Mouse (Mus musculus) hindlimb bud, embryonic 11.5 days (tissue): ENCODE measurements around the gene Cdk17.

Experiments
- DNase-seq: peaks from one replicate; pipeline ENCODE4 v3.0.0-alpha.2; 2012; ENCODE audit warnings: low read depth, low spot score; ENCODE audit errors: extremely low spot score

Gene Cdk17

DNA sequence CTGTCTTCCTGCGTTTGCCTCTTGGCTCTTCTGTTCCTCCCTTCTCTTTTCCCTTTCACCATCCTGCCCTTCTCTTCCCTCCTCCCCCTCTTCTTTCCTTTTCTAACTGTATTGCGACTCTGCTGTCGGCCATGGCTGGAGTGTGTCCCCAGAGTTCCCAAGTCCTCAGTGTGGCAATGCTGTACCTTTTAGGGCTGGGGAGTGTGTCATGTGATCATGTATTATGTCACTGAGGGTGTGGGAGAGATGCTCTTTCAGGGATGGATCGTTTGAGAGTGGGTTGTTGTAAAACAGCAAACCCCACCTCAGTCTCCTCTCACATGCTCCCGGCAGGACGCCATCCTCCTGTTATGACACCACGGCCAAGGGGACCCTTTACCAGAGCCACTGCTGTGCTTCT lies 120.4 kb downstream of the Cdk17 start:
- no peak for DNase-seq

DNA sequence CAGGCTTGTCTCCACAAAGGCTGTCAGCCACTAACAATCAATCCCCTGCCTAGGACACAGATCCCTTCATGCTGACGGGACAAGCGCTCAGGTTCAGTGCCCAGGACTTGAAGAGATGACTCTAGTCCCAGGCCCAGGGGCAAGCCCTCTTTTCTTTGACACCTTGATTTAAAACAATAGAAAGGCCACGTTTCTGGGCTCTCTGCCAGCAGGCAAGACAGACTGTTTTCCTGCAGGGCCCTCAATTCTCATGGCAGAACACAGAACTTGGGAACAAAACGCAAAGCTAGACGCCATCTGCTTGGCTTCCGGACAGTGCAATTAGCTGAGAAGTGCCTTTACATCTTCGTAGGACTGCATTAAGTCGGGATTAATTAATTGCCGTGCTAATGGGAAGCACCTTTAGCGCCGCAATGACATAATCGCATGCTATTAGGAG lies 121.9 kb downstream of the Cdk17 start:
- DNase-seq = no peak

DNA sequence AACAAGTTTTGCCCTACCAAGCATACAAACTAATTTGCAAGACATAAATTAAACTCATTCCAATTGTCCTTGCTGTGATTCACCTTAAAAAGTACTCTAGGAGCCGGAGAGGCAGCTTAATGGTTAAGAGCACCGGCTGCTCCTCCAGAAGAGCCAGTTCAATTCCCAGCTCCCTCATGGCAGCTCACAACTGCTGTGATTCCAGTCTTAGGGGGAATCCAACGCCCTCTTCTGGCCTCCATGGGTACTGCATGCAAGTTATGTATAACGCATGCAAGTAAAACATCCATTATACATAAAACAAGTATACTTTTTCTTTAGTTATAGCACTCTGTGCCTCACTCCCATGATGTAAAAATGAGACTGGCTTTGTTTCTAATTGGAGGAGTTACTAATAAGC lies 122.6 kb downstream of the Cdk17 start:
- no peak for DNase-seq

DNA sequence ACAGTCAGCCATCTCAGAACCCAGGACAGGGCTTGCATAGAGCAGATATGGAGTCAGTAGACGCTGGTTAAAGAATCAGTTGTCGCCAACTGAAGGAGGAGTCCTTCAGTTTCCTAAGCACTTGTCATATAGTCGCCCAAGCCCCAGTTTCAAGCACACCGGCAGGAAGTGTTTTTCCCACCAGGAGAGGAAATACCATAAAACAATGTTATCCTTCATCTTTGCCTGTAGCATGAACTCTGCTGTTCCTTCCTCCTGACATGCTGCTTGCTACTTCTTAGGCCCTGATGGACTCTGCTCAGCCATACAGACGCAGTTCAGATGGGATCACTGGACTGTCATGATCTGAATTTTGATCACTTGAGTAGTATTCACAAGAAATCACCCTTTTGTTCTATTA lies 124.8 kb downstream of the Cdk17 start:
- DNase-seq = no peak

DNA sequence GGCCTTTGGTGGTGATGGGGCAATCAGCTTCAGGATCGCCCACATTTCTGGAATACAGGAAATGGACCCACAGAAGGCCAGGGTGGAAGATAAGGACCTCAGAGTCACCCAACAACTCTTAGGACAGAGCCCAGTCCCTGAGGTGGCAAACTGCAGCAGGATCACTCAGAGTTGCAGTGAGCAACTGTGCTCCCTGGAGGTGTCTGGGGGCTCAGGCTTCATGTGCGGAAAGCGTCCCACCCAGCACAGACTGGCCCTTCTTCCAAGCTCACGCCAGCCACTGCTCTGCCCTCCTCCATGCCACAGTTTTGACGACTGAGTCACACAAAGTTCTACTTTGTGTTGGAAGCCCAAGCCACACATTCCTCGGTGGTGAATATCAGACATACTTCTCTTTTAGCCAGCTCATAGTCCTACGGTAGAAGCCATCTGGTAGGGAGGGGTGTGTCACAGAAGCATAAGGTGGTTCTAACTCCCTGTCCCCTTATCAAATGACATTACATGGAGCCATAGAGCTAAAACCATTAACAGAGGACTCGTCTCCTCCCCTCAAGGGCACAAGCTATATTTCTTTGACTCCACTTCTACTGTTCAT lies 127.0 kb downstream of the Cdk17 start:
- DNase-seq = no peak

DNA sequence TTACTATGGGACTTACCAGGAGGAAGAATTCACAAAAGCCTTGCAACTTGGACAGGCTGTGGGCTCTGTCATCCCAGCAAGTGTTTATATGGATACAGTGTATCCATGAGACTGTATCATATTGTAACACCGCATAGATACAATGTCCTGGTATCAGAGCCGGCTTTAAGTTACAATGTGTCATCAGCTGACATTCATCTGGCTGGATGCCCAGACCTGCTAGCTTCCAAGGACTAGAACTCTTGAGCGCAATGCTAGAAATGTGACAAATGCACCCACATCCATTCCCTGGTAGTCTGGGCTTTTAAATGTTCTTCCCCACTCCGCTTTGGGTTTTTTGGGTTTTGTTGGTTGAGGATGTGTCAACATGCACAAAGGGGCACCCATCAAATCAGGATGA lies 127.7 kb downstream of the Cdk17 start:
- DNase-seq = no peak

DNA sequence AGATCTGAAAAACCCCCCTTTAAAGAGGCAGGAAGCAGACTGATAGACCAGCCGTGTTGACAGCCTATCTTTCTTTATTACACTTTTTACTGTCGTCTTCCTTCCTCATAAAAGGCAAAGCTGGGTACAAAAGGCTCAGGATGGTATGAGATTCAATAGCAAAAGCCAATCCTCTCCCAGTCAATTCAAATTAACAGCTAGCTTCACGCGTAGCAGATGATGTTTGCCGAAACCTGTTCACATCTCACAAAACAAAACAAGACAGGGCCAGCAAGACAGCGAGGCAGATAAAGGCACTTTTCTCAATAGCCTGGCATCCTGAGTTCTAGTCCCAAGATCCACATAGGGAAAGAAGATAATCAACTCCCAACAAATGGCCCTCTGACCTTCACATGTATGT lies 128.7 kb downstream of the Cdk17 start:
- DNase-seq = no peak

DNA sequence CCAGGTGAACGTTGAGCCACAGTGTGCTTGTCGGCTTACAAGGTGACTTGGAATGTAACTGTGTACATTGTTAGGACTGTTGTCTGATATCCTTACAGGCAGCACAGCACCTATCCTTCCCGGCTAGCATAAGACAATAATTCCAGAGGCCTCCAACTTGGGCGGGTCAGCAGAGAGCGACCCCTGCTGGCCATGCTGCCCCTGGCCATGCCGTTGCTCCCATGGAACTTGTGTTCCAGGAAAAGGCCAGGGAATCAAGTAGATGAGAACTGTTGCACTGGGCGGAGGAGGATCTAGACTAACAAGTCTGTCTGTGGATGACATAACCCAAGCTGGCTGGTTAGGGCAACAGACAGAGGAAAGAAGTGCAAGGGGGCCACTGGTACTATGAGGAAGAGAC lies 130.7 kb downstream of the Cdk17 start:
- DNase-seq = no peak

DNA sequence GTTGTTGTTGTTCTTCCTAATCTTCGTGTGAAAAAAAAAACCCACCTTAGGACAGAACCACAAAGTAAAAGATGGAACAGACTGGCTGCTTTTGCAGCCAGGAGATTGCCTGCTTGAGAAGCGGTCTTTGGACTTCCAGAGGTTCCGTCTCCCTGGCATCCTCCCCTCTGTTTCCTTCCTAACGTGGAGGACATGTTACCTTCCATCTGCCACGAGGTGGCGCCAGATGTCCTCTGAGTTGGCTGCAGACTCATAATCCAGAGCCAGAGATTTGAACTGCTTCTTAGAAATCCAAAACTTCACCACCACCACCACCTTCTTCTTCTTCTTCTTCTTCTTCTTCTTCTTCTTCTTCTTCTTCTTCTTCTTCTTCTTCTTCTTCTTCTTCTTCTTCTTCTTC lies 131.2 kb downstream of the Cdk17 start:
- peak; percentile 73 for DNase-seq

DNA sequence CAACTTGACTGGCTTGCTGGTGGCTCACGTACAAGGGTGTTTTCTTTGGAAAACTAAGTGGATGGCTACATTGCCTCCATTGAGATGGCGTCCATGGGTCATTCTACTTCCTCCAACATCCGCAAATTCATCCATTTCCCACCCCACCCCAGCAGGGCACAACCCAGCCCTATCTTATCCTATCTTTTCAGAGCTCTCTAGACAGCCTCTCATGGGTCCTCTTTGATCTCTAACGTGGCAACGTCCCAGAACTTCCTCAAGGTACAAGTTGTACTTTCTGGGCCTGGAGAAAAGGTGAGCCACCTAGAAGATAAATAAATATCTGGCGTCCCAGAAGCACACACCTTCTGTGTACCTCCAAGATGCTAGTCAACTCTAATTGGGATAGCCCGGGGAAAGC lies 132.9 kb downstream of the Cdk17 start:
- DNase-seq = no peak

DNA sequence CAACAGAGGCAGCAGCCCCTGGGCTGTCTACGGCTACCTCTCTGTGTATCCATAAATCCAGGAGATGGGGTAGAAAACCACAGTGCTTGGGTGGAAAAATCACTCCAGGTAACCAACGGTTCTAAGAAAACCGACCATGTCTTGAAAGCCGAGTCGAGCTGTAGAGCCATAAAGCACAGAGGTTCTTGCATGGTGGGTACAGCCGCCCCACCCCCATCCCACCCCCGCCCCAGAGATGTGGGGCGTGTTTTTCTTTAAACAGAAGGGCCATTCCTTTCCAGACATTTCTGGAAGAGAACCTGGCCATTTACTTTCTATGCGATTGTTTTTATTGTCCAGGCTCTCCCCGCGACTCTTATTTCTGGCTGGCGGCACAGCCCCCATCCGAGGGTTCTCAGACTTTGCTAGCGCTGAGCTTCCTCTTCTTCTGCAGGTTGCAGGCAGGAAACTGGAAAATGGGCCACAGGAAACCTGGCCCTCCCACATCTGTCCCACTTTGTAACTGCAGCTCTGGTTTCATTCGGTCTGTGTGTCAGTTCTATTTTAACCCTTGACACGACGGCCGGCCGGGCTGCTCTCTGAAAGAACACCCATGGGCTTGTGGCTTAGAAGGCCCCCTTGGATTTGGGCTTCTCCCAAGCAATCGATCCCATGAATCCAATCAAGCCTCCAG lies 134.0 kb downstream of the Cdk17 start:
- no peak for DNase-seq

DNA sequence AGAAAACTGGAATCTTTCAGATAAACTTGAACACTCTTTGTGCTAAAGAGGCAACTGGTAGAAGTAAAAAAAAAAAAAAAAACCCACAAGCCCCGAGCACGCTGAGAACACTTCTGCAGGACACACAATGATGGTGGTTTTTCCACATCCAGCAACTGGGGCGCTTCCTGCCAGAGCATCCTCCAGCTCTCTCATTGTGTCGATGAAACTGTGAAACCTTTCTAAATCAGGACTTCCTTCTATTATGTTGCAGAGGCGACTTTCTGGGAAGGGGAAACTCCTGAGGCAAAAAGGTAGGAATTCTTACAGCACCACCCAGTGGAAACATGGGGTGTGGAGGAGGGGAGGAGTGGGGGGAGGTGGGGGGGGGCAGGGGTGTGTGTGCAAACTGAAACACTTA lies 137.1 kb downstream of the Cdk17 start:
- no peak for DNase-seq

DNA sequence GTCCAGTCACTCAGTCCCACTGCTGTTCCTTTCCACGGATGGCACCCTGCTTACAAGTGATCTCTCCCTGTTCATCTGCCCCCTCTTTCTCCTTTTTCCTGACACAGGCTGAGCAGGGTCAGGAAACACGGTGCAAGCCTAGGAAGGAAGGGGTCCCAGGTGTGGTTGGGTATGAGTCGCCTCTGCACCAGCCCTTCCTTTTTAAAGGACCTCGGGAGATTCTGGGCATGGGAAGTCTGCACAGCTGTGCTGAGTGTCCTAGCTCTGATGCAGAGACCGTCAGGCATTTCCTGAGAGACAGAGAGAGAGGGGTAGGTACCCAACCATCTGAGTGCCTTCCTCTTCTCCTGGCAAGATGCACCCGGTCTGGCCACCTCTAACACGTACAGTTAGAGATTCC lies 137.5 kb downstream of the Cdk17 start:
- no peak for DNase-seq

DNA sequence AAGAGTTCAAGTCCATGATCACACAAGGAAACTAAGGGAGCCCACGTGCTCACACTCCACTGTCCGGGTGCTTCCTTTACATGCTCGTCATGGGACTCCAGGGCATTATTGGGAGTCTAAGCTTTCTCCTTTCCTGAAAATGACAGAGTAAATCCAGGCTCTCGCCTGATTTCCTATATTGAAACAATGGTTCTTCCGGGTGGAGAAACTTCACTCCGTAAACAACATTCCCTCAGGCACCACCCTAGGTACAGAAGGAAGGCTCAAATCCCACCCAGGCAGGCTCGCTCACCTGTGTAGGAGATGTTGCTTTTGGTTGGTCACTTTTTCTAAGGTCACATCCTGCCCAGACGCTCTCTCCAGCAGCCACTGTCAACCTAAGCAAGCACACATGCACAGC lies 141.2 kb downstream of the Cdk17 start:
- no peak for DNase-seq

DNA sequence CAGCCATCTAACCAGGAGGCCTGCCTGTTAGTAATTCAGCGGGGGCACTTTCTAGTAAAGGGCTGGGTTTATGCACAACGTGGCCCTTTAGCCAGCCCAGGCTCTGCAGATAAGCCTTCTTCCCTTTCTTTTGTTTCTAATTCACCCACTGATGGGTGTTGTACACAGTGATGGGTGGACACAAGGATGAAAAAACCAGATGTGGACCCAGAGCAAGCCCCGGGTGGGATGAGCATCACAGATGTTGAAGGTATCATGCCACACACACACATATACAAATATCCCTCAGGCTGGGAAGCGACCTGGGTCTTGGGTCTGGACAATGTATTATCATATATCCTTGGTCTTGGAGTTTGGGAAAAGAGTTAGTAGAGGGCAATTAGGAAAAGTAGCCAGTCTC lies 142.6 kb downstream of the Cdk17 start:
- DNase-seq = no peak

DNA sequence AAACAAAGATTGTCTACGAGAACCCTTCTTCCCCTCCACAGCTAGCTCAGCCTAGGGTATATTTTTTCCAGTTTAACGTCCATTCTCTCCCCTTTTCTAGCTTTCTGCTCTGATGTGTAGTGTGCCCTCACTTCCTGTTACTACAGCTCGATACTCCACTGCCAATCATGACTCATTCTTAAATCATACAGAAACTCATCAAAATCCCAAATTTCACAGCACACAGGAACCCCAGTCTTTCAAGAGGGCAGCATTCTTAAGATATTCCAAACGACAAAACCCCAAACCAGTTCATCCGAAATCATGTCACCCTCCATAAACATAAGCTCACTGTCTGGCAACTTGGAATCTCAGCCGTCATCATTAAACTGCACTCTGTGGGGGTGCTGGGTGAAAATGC lies 145.3 kb downstream of the Cdk17 start:
- DNase-seq = no peak

DNA sequence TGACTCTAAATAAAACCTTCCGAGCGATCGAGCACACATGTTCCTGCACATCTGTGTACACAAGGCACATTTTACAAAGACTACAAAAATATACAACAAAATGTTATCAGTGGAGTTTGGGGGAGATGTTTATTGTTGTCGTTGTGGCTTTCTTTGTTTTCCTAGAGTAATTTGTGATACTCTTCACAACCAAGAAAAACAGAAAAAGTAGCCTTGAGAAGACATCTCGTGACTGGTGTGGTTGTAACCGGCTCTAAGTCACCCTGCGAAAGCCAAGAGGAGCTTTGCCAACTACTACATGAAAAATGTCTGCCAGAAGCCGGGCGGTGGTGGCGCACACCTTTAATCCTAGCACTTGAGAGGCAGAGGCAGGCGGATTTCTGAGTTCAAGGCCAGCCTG lies 145.7 kb downstream of the Cdk17 start:
- DNase-seq = no peak

DNA sequence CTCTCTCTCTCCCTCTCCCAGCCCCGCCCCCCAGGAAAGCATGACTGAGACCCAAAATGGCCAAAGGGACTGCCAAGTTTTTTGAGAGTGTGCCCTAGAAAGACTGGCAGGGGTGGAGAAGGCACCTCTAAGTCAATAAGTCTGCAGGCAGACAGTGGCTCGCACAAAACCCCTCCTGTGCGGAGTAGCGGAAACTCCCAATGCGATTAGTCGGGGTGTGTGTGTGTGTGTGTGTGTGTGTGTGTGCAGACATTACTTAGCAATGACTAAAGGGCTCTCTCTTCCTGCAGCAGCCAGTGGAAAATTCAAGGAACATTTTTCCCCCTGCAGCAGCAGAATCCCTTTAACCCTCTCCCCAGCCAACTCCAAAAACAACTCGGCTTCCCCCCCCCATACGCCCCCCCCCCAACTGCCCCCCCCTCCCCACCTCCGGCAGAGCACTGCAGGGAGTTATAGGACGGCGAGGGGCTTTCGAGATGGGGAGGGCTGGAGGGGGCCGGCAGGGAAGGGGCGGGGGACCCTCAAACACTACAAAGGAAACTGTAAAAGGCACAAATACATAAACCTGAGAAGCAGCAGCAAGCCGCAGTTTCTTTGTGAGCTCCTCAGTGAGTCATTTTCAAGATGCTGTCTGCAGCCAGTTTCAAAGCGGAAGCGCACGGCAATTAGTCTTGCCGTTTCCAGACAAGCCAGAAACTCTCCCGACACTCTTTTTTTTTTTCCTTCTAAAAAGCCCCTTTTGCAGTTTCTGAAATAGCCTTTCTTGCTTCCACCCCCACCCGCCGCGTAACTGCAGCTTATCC lies 148.7 kb downstream of the Cdk17 start:
- DNase-seq = no peak

DNA sequence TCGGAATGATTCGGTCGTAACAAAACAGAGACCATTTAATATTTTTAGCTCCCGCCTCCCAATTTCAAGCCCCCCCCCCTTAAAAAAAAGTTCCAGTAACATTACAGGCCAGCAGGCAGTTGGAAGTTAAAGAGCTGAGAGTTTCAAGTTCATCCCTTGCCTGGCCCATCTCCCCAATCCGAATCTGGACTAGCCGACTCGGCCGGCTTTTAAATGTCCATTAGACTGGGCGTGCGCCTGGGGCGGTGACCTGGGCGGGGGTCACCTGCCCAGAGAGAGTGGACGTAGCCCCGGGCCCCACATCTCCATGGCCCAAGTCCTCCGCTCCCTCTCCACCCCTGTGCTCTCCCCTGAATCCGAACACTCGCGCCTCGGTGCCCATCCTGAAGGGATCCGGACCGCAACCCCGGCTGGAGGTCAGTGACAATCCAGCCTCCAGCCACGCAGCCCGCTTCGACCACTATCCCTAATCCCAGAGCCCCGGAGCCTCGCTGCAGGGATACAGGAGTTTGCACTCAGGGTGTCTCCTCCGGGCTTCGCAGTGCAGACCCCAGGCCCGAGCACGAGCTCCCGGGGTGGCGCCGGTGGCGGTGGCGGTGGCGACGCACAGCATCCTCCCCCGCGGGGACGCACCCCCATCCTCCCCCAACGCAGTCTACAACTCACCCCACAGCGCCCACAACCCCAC lies 149.4 kb downstream of the Cdk17 start:
- DNase-seq = no peak

DNA sequence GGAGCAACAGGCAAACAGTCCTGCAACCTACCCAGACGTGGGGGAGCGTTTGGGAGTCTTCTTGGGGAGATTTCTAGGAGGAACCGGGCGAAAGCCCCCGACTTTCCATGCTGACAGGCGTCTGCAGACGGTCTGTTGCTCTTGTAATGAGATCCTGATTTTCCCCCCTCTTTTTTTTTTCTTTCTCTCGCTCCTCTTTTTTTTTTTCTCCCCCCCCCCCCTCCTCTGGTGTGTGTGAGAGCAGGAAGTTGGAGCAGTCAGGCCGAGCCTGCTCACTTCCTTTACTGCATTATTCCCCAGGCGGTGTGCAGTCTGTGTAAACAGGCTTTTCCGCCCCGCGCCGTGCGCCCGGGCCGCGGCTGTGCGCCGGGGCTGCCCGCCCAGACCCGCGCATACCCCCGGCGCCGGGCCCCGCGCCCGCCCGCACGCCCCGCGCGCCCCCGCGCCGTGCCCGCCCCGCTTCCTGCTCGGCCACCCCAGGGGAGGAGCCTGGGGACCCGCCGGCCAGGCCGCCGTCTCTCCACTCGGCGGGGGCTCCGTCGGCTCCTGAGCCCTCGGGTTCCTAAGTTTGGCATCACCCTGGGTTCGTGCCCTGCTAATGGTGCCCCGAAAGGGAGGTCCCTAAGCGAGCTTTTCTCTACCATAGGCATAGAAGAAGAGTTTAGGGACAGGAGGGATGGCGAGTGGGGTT lies 150.2 kb downstream of the Cdk17 start, which contains the start of gene Elk3:
Gene Elk3, minus strand, starts transcription at position 415 of the 691 bp plus-strand sequence.
- no peak for DNase-seq

DNA sequence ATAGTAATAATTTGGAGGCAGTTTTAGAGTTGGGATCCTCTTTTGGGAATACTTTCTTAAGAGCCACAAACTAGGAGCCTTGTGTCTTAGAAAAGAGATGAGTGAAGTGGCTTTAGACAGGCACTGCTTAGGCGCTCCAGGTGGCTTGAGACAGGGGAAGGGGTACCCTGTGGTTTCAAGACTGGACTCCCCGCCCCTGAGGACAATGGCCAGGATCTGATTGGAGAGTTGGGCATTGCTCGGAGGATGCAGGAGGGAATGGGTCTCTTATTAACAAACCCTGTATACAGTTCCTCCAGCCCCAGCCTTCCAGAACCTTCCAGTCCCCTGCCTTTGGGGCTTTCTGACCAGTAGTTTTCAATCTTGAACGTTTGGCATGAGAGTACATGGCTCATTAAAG lies 150.9 kb downstream of the Cdk17 start:
- no peak for DNase-seq
